Mouse (Mus musculus) heart, embryonic 16.5 days (tissue): Measurements from ENCODE around the gene Lsm14b. TPM values are rescaled to one million over a fixed set of nuclear protein-coding genes. Genes with fewer than 3 reads are reported as not detected.

Experiments used
- ATAC-seq: fragments of 200-750 bp; cut with Nextera tagmentation; replicated peaks from 2 replicates; pipeline ENCODE4 v1.8.0; 2017; ENCODE audit warnings: moderate number of reproducible peaks; ENCODE audit not compliant: insufficient read depth, low FRiP score; ENCODE audit errors: extremely low read depth
- H3K27ac ChIP-seq: fragments of 300-500 bp; sonication (generic); 2 replicates; pipeline ENCODE4 v1.5.1; 2014; ENCODE audit warnings: mild to moderate bottlenecking, low read length, control low read depth, moderate library complexity
- H3K27me3 ChIP-seq: fragments of 300-500 bp; sonication (generic); 2 replicates; pipeline ENCODE4 v1.6.1; 2014; ENCODE audit warnings: low read length, mixed read lengths; ENCODE audit not compliant: control insufficient read depth, insufficient read depth
- H3K36me3 ChIP-seq: fragments of 300-500 bp; sonication (generic); 2 replicates; pipeline ENCODE4 v1.6.1; 2014; ENCODE audit not compliant: control insufficient read depth, insufficient read depth
- H3K4me1 ChIP-seq: fragments of 300-500 bp; sonication (generic); 2 replicates; pipeline ENCODE4 v1.6.1; 2014; ENCODE audit warnings: low read length, mixed read lengths; ENCODE audit not compliant: control insufficient read depth, insufficient read depth
- H3K4me2 ChIP-seq: fragments of 300-500 bp; sonication (generic); 2 replicates; pipeline ENCODE4 v1.6.1; 2014; ENCODE audit warnings: low read depth, mild to moderate bottlenecking, control low read depth, low read length
- H3K4me3 ChIP-seq: fragments of 300-500 bp; sonication (generic); 2 replicates; pipeline ENCODE4 v1.5.1; 2014; ENCODE audit warnings: mild to moderate bottlenecking, control low read depth, low read length
- H3K9ac ChIP-seq: fragments of 300-500 bp; sonication (generic); 2 replicates; pipeline ENCODE4 v1.6.1; 2014; ENCODE audit warnings: low read length, control low read depth
- H3K9me3 ChIP-seq: fragments of 300-500 bp; sonication (generic); replicated peaks from 2 replicates; pipeline ENCODE4 v1.6.1; 2016; ENCODE audit warnings: low read length; ENCODE audit not compliant: control insufficient read depth
- WGBS: fragments of 180-500 bp; shearing (Covaris S2); extraction: QIAGEN DNeasy Blood & Tissue Kit; methylation state at CpG from one replicate; pipeline ENCODE4 v1.1.7; 2014; 5-methylcytosine and 5-hydroxymethylcytosine counted together
- polyA plus RNA-seq: library from polyadenylated mRNA; unstranded; fragments of >200 nt; fragmentation: Nextera tagmentation; extraction: Ambion mirVana; gene quantifications from 2 replicates; pipeline ENCODE4 v1.2.1, GENCODE M21; 2015

Gene Lsm14b
- 4.5 and 6.7 TPM in 2 replicates for polyA plus RNA-seq

- H3K27me3 ChIP-seq: no peaks in the 10 kb centered on the region
- H3K27ac ChIP-seq: peak within 1 kb of the TSS; percentile 92
- peaks cover 33% of the 10 kb centered on the region for H3K4me1 ChIP-seq
- peak within 1 kb of the TSS; percentile 91 for H3K4me3 ChIP-seq
- H3K9me3 ChIP-seq: no peaks in the 10 kb centered on the region
- peak within 1 kb of the TSS; percentile 92 for H3K4me2 ChIP-seq
- peak; percentile 89 for ATAC-seq
- 0% methylated on average over 72 of the region's 80 CpGs for WGBS
- H3K9ac ChIP-seq: peak within 1 kb of the TSS; percentile 90
- peaks cover 9% of the 10 kb centered on the region for H3K36me3 ChIP-seq
These were observed at the start of gene Lsm14b for GRCm38 (mm10) chr2:180024401-180025098. Gene Lsm14b, plus strand, starts transcription at chr2:180024987.

GRCm38 (mm10) chr2:179975851-179976250 lies 48.9 kb upstream of the Lsm14b start:
- ATAC-seq: no peak
- H3K27ac ChIP-seq: no peak overlapping the region
- peak overlapping the region; percentile 83 for H3K4me3 ChIP-seq
- H3K9me3 ChIP-seq: no peaks in the 10 kb centered on the region
- no peaks in the 10 kb centered on the region for H3K27me3 ChIP-seq
- H3K4me1 ChIP-seq: peaks cover 57% of the 10 kb centered on the region
- peak overlapping the region; percentile 90 for H3K9ac ChIP-seq
- H3K36me3 ChIP-seq: no peaks in the 10 kb centered on the region
- H3K4me2 ChIP-seq: peak overlapping the region; percentile 97; the same call in 1 of the 2 replicates
- under 1% methylated on average over 46 of the region's 82 CpGs for WGBS

GRCm38 (mm10) chr2:179976295-179976627 lies 48.5 kb upstream of the Lsm14b start:
- ATAC-seq: peak; percentile 6
- H3K36me3 ChIP-seq: no peaks in the 10 kb centered on the region
- under 1% methylated on average over 53 of the region's 54 CpGs for WGBS
- no peaks in the 10 kb centered on the region for H3K9me3 ChIP-seq
- peak overlapping the region; percentile 89 for H3K27ac ChIP-seq
- no peaks in the 10 kb centered on the region for H3K27me3 ChIP-seq
- peak overlapping the region; percentile 83 for H3K4me3 ChIP-seq
- peaks cover 53% of the 10 kb centered on the region for H3K4me1 ChIP-seq
- peak overlapping the region; percentile 90 for H3K9ac ChIP-seq
- H3K4me2 ChIP-seq: peak overlapping the region; percentile 97

GRCm38 (mm10) chr2:179976628-179977343 lies 48.0 kb upstream of the Lsm14b start, which contains the start of gene Taf4:
Gene Taf4, minus strand, starts transcription at chr2:179976646.
- Histone ChIP-seq H3K9ac (peak within 1 kb of the TSS; percentile 97), H3K4me1 (peaks cover 52% of the 10 kb centered on the region)
- under 1% methylated on average over 59 of the region's 84 CpGs for WGBS

GRCm38 (mm10) chr2:179977344-179978025 lies 47.3 kb upstream of the Lsm14b start:
- Histone ChIP-seq H3K27me3 (no peaks in the 10 kb centered on the region), H3K4me1 (peaks cover 46% of the 10 kb centered on the region), H3K9me3 (no peaks in the 10 kb centered on the region), H3K4me2 (peak overlapping the region; percentile 64), H3K4me3 (peak overlapping the region; percentile 83), H3K36me3 (no peaks in the 10 kb centered on the region), H3K27ac (peak overlapping the region; percentile 93), H3K9ac (peak overlapping the region; percentile 97)
- 10% methylated on average over 10 of the region's 10 CpGs for WGBS
- no peak for ATAC-seq

More at GRCm38 (mm10) chr2:179976628-179977343, 48.0 kb upstream of the Lsm14b start, which contains the start of gene Taf4:
- H3K27ac ChIP-seq: peak within 1 kb of the TSS; percentile 93
- peak within 1 kb of the TSS; percentile 97 for H3K4me2 ChIP-seq
- peak within 1 kb of the TSS; percentile 83 for H3K4me3 ChIP-seq
- no peaks in the 10 kb centered on the region for H3K9me3 ChIP-seq
- ATAC-seq: peak; percentile 88
- H3K27me3 ChIP-seq: no peaks in the 10 kb centered on the region
- no peaks in the 10 kb centered on the region for H3K36me3 ChIP-seq

GRCm38 (mm10) chr2:179978250-179978649 lies 46.5 kb upstream of the Lsm14b start:
- Histone ChIP-seq H3K9me3 (no peaks in the 10 kb centered on the region), H3K4me3 (no peak overlapping the region), H3K4me1 (peaks cover 38% of the 10 kb centered on the region), H3K27me3 (no peaks in the 10 kb centered on the region), H3K9ac (no peak overlapping the region), H3K36me3 (no peaks in the 10 kb centered on the region), H3K27ac (no peak overlapping the region), H3K4me2 (no peak overlapping the region)
- WGBS: 79% methylated on average over 3 of the region's 3 CpGs
- ATAC-seq: no peak

GRCm38 (mm10) chr2:179979836-179980235 lies 45.0 kb upstream of the Lsm14b start:
- ATAC-seq: no peak

GRCm38 (mm10) chr2:179980616-179981015 lies 44.2 kb upstream of the Lsm14b start:
- H3K4me3 ChIP-seq: no peak overlapping the region
- no peak for ATAC-seq
- no peak overlapping the region for H3K9ac ChIP-seq
- H3K36me3 ChIP-seq: no peaks in the 10 kb centered on the region
- H3K4me1 ChIP-seq: peaks cover 34% of the 10 kb centered on the region
- H3K9me3 ChIP-seq: no peaks in the 10 kb centered on the region
- 47% methylated on average over 4 of the region's 4 CpGs for WGBS
- no peaks in the 10 kb centered on the region for H3K27me3 ChIP-seq
- no peak overlapping the region for H3K4me2 ChIP-seq
- H3K27ac ChIP-seq: no peak overlapping the region

More at GRCm38 (mm10) chr2:179979836-179980235, 45.0 kb upstream of the Lsm14b start:
- peak overlapping the region; percentile 32; the same call in 1 of the 2 replicates for H3K27ac ChIP-seq
- H3K9ac ChIP-seq: no peak overlapping the region
- 41% methylated on average over 8 of the region's 8 CpGs for WGBS
- no peak overlapping the region for H3K4me2 ChIP-seq
- H3K9me3 ChIP-seq: no peaks in the 10 kb centered on the region
- no peaks in the 10 kb centered on the region for H3K27me3 ChIP-seq
- H3K36me3 ChIP-seq: no peaks in the 10 kb centered on the region
- no peak overlapping the region for H3K4me3 ChIP-seq
- H3K4me1 ChIP-seq: peaks cover 30% of the 10 kb centered on the region
